Mouse (Mus musculus) MEL (cell line): ENCODE measurements around the gene Upp2. TPM values are rescaled to one million over a fixed set of nuclear protein-coding genes. Genes with fewer than 3 reads are reported as not detected.

Experiments used
- DNase-seq: peaks from one replicate; pipeline ENCODE4 v3.0.0; 2011; ENCODE audit warnings: low read depth, low spot score
- H3K27ac ChIP-seq: 2 replicates; pipeline ENCODE4 v1.5.1; 2012; ENCODE audit warnings: low read depth, mild to moderate bottlenecking, control low read depth, low read length, moderate library complexity; ENCODE audit not compliant: control insufficient read depth
- H3K27me3 ChIP-seq, 2 experiments: fragments of 150-350 bp in 1 of 2; sonication (generic) in 1 of 2; 2 replicates each; pipeline ENCODE4 v1.6.1; 2012; ENCODE audit warnings: low read length in 2 of 2, mild to moderate bottlenecking in 2 of 2, improper control_type of control experiment in 1 of 2, moderate library complexity in 1 of 2; ENCODE audit not compliant: insufficient read depth in 2 of 2, control insufficient read depth in 1 of 2
- H3K36me3 ChIP-seq, 2 experiments: 2 replicates each; pipeline ENCODE4 v1.6.1; 2012 to 2014; ENCODE audit warnings: low read length in 2 of 2, improper control_type of control experiment in 1 of 2, inconsistent platforms in 1 of 2, mild to moderate bottlenecking in 1 of 2; ENCODE audit not compliant: insufficient read depth in 2 of 2, control insufficient read depth in 1 of 2
- H3K4me1 ChIP-seq, 2 experiments: fragments of 150-350 bp in 1 of 2; sonication (generic) in 1 of 2; 2 replicates each; pipeline ENCODE4 v1.6.1; 2012; ENCODE audit warnings: low read length in 2 of 2, improper control_type of control experiment in 1 of 2, mild to moderate bottlenecking in 1 of 2; ENCODE audit not compliant: insufficient read depth in 2 of 2, control insufficient read depth in 1 of 2
- H3K4me3 ChIP-seq, 2 experiments: fragments of 150-350 bp in 1 of 2; sonication (generic) in 1 of 2; 2 replicates each; pipeline ENCODE4 v1.5.1; 2012; ENCODE audit warnings: low read depth in 2 of 2, low read length in 2 of 2, mild to moderate bottlenecking in 2 of 2, moderate library complexity in 2 of 2, control low read depth in 1 of 2, improper control_type of control experiment in 1 of 2; ENCODE audit not compliant: control insufficient read depth in 1 of 2, insufficient read depth in 1 of 2
- H3K79me2 ChIP-seq: 2 replicates; pipeline ENCODE4 v1.6.1; 2012; ENCODE audit warnings: mild to moderate bottlenecking, low read length, moderate library complexity; ENCODE audit not compliant: control insufficient read depth, poor library complexity, insufficient read depth
- H3K9ac ChIP-seq: 2 replicates; pipeline ENCODE4 v1.6.1; 2012; ENCODE audit warnings: low read depth, mild to moderate bottlenecking, control low read depth, low read length, moderate library complexity; ENCODE audit not compliant: control insufficient read depth, poor library complexity, severe bottlenecking
- H3K9me3 ChIP-seq: fragments of 150-350 bp; sonication (generic); replicated peaks from 2 replicates; pipeline ENCODE4 v1.6.1; 2012; ENCODE audit warnings: mild to moderate bottlenecking, low read length, improper control_type of control experiment, moderate library complexity; ENCODE audit not compliant: insufficient read depth
- BHLHE40 ChIP-seq: IDR thresholded peaks from 2 replicates; pipeline ENCODE4 v1.6.1; 2012; ENCODE audit warnings: low read depth, mild to moderate bottlenecking, inconsistent platforms, low read length, improper control_type of control experiment, borderline replicate concordance
- CHD1 ChIP-seq: IDR thresholded peaks from 2 replicates; pipeline ENCODE4 v1.6.1; 2012; ENCODE audit warnings: low read depth, mild to moderate bottlenecking, inconsistent platforms, low read length, improper control_type of control experiment
- CHD2 ChIP-seq: IDR thresholded peaks from 2 replicates; pipeline ENCODE4 v1.6.1; 2011; ENCODE audit warnings: low read length, improper control_type of control experiment
- CTCF ChIP-seq, 3 experiments: IDR thresholded peaks in 2 of 3; conservative IDR thresholded peaks in 1 of 3; 2 replicates each; pipeline ENCODE4 v1.5.1; 2011 to 2012; ENCODE audit warnings: low read length in 3 of 3, low read depth in 2 of 3, mild to moderate bottlenecking in 2 of 3, improper control_type of control experiment in 1 of 3, inconsistent platforms in 1 of 3, mixed read lengths in 1 of 3, moderate library complexity in 1 of 3; ENCODE audit not compliant: control insufficient read depth in 1 of 3, insufficient read depth in 1 of 3, poor library complexity in 1 of 3, severe bottlenecking in 1 of 3
- EP300 ChIP-seq, 2 experiments: IDR thresholded peaks; 2 replicates each; pipeline ENCODE4 v1.6.1; 2011; ENCODE audit warnings: improper control_type of control experiment in 2 of 2, low read length in 2 of 2, low read depth in 1 of 2, mild to moderate bottlenecking in 1 of 2
- ETS1 ChIP-seq: IDR thresholded peaks from 2 replicates; pipeline ENCODE4 v1.6.1; 2012; ENCODE audit warnings: low read depth, mild to moderate bottlenecking, inconsistent platforms, low read length, improper control_type of control experiment, moderate library complexity
- GABPA ChIP-seq: IDR thresholded peaks from 2 replicates; pipeline ENCODE4 v1.6.1; 2012; ENCODE audit warnings: low read depth, mild to moderate bottlenecking, inconsistent platforms, low read length, improper control_type of control experiment, moderate library complexity
- KAT2A ChIP-seq: conservative IDR thresholded peaks from 2 replicates; pipeline ENCODE4 v1.6.1; 2012; ENCODE audit warnings: low read depth, low read length, improper control_type of control experiment, inconsistent platforms
- MAX ChIP-seq: IDR thresholded peaks from 2 replicates; pipeline ENCODE4 v1.6.1; 2011; ENCODE audit warnings: low read length, improper control_type of control experiment
- MXI1 ChIP-seq: IDR thresholded peaks from 2 replicates; pipeline ENCODE4 v1.6.1; 2011; ENCODE audit warnings: mild to moderate bottlenecking, low read depth, low read length, improper control_type of control experiment
- NELFE ChIP-seq: IDR thresholded peaks from 2 replicates; pipeline ENCODE4 v1.6.1; 2011; ENCODE audit warnings: low read depth, low read length, improper control_type of control experiment
- NRF1 ChIP-seq: IDR thresholded peaks from 2 replicates; pipeline ENCODE4 v1.6.1; 2014; ENCODE audit warnings: low read depth, mild to moderate bottlenecking, inconsistent platforms, low read length, improper control_type of control experiment, moderate library complexity; ENCODE audit not compliant: poor library complexity, insufficient read depth, severe bottlenecking
- POLR2AphosphoS2 ChIP-seq: IDR thresholded peaks from 2 replicates; pipeline ENCODE4 v1.6.1; 2011; ENCODE audit warnings: low read length, improper control_type of control experiment
- RCOR1 ChIP-seq: IDR thresholded peaks from 2 replicates; pipeline ENCODE4 v1.6.1; 2012; ENCODE audit warnings: low read depth, mild to moderate bottlenecking, inconsistent platforms, low read length, improper control_type of control experiment
- SIN3A ChIP-seq: IDR thresholded peaks from 2 replicates; pipeline ENCODE4 v1.6.1; 2012; ENCODE audit warnings: low read length, improper control_type of control experiment, inconsistent platforms
- TAL1 ChIP-seq: IDR thresholded peaks from 2 replicates; pipeline ENCODE4 v1.6.1; 2012; ENCODE audit warnings: mild to moderate bottlenecking, inconsistent platforms, low read length, moderate library complexity, mixed read lengths
- TCF12 ChIP-seq: IDR thresholded peaks from 2 replicates; pipeline ENCODE4 v1.6.1; 2014; ENCODE audit warnings: low read depth, mild to moderate bottlenecking, inconsistent platforms, low read length, improper control_type of control experiment, moderate library complexity
- UBTF ChIP-seq: IDR thresholded peaks from 2 replicates; pipeline ENCODE4 v1.6.1; 2012; ENCODE audit warnings: low read depth, mild to moderate bottlenecking, inconsistent platforms, low read length, improper control_type of control experiment, moderate library complexity, borderline replicate concordance; ENCODE audit not compliant: insufficient read depth
- ZC3H11A ChIP-seq: IDR thresholded peaks from 2 replicates; pipeline ENCODE4 v1.6.1; 2012; ENCODE audit warnings: low read depth, mild to moderate bottlenecking, inconsistent platforms, low read length, improper control_type of control experiment
- ZMIZ1 ChIP-seq: IDR thresholded peaks from 2 replicates; pipeline ENCODE4 v1.6.1; 2012; ENCODE audit warnings: low read depth, mild to moderate bottlenecking, inconsistent platforms, low read length, improper control_type of control experiment, moderate library complexity
- polyA plus RNA-seq, 2 experiments: library from polyadenylated mRNA; stranded (reverse) in 1 of 2; unstranded in 1 of 2; fragments of >175 nt in 1 of 2; fragments of >200 nt in 1 of 2; gene quantifications; 2 replicates each; pipeline versions ENCODE4 v1.2.1 to v1.2.4; 2012; ENCODE audit warnings: low replicate concordance in 2 of 2, low read depth in 1 of 2; ENCODE audit not compliant: insufficient read length in 2 of 2, insufficient read depth in 1 of 2, missing spikeins in 1 of 2
- total RNA-seq: library from RNA; depleted of rRNA; stranded (reverse); fragments of 300-350 nt; gene quantifications from 2 replicates; pipeline ENCODE4 v1.2.3, GENCODE M21; 2012

Upp2 gene
- total and polyA plus RNA-seq, 3 experiments: not detected

GRCm38 (mm10) chr2:58520727-58521126 is 46.4 kb upstream of the Upp2 start:
- Histone ChIP-seq H3K9ac (no peak overlapping the region), H3K27ac (no peak overlapping the region), H3K4me3 (no peak overlapping the region), H3K4me1 (no peaks in the 10 kb centered on the region), H3K27me3 (no peaks in the 10 kb centered on the region), H3K79me2 (no peaks in the 10 kb centered on the region), H3K36me3 (no peaks in the 10 kb centered on the region), H3K9me3 (no peaks in the 10 kb centered on the region)
- no peak for TF ChIP-seq SIN3A
- no peak for TF ChIP-seq TCF12
- no peak for TF ChIP-seq UBTF
- TF ChIP-seq ZC3H11A: no peak
- no peak for TF ChIP-seq CHD2
- TF ChIP-seq ETS1: no peak
- TF ChIP-seq POLR2AphosphoS2: no peak
- no peak for TF ChIP-seq KAT2A
- no peak for TF ChIP-seq NELFE
- TF ChIP-seq MXI1: no peak
- TF ChIP-seq CHD1: no peak
- no peak for TF ChIP-seq GABPA
- no peak for TF ChIP-seq MAX
- no peak for TF ChIP-seq EP300 (IDR thresholded peaks at IDR 0.05; ENCODE audit: low read depth in 1 of 2, low read length in 2 of 2)
- no peak for TF ChIP-seq BHLHE40
- no peak for TF ChIP-seq ZMIZ1
- DNase-seq: no peak

GRCm38 (mm10) chr2:58521621-58522020 is 45.5 kb upstream of the Upp2 start:
- Histone ChIP-seq H3K27ac (no peak overlapping the region), H3K27me3 (no peaks in the 10 kb centered on the region), H3K4me1 (no peaks in the 10 kb centered on the region), H3K4me3 (no peak overlapping the region), H3K79me2 (no peaks in the 10 kb centered on the region), H3K9ac (no peak overlapping the region), H3K9me3 (no peaks in the 10 kb centered on the region), H3K36me3 (no peaks in the 10 kb centered on the region)
- no peak for DNase-seq
- no peak for TF ChIP-seq UBTF
- TF ChIP-seq ZMIZ1: no peak
- no peak for TF ChIP-seq CTCF (IDR thresholded peaks at IDR 0.05 in 2 of 3, conservative IDR thresholded peaks at IDR 0.05 in 1 of 3; ENCODE audit: control insufficient read depth in 1 of 3, insufficient read depth in 1 of 3, low read depth in 2 of 3, low read length in 3 of 3, poor library complexity in 1 of 3, severe bottlenecking in 1 of 3)
- TF ChIP-seq SIN3A: no peak
- TF ChIP-seq RCOR1: no peak
- no peak for TF ChIP-seq TCF12
- TF ChIP-seq TAL1: no peak
- no peak for TF ChIP-seq NRF1
- no peak for TF ChIP-seq GABPA
